Mouse (Mus musculus) liver, embryonic 14.5 days (tissue): ENCODE results near the gene Nme4.
A peak's percentile ranks its signal among the peaks of the same experiment; 100 is the strongest.

ENCODE experiments used
- CTCF ChIP-seq: IDR thresholded peaks from 2 replicates; pipeline ENCODE4 v1.5.1; 2016; ENCODE audit warnings: antibody characterized with exemption, low read depth, control low read depth
- EP300 ChIP-seq: IDR thresholded peaks from 2 replicates; pipeline ENCODE4 v1.6.1; 2016; ENCODE audit warnings: antibody characterized with exemption, low read depth

DNA sequence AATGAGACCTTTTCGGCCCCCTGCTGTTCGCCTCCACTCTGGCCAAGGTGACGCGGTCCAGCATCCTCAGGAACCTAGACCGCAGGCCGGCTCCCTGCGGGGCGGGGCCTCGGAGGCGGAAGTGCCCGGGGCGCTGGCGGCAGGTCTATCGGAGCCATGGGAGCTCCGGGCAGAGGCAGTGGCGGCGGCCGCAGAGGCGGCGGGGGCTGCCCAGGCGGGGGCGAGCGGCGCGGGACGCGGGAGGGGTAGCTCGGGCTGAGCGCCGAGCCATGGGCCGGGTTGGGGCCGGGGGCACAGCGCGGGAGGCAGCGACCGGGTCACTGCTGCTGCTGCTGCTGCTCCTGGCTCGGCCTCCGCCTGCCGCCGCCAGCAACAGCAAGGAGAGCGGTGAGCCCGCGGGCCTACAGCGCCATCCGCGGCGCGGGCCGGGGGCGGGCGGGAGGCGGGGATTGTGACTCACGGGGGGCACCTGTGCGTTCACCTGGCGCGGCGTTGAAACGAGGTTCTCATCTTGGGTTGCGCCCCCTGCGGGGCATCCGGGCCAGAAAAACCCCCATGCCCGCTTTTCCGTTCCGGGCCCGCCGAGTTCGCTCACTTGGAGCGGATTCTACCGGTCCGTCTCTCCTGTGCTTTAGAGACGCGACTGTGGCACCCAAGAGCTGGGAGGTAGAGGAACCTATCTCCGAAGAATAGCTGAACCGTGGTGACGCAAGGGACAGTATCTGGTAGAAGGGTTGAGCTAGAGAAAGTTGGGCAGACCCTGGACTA lies 18.0 kb upstream of the Nme4 start, which contains the start of gene Tmem8:
- TF ChIP-seq CTCF = peak; percentile 34
- TF ChIP-seq EP300 = no peak
